Mouse (Mus musculus) heart, postnatal 0 days (tissue): Measurements from ENCODE around the gene Ralgps1.

Experiments used
- CTCF ChIP-seq: IDR thresholded peaks from 2 replicates; pipeline ENCODE4 v1.5.1; 2016; ENCODE audit warnings: antibody characterized with exemption, control low read depth, low read depth
- EP300 ChIP-seq: IDR thresholded peaks from 2 replicates; pipeline ENCODE4 v1.6.1; 2016; ENCODE audit warnings: antibody characterized with exemption, low read depth

DNA sequence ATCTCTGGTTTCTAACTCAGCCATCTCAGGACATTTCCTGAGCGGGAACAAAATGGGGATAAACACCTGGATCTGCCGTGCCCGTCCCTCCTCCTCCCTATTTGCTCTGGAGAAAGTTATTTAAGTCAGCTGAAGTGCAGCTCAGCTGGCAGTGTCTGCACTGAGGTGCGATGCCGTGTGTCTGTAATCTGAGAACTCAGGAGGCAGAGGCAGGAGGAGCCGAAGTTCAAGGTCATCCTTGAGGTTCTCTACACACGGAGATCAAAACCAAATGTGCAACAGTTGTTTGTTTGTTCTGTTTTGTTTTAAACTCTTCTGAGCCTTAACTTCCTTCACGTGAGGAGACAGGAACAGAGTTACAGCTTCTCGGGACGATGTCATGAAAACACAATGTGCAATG, 140.6 kb downstream of the Ralgps1 start:
- TF ChIP-seq EP300 (no peak), CTCF (no peak)
